12 mouse cellular contexts compared by ENCODE assay signal in the genomic region with DNA sequence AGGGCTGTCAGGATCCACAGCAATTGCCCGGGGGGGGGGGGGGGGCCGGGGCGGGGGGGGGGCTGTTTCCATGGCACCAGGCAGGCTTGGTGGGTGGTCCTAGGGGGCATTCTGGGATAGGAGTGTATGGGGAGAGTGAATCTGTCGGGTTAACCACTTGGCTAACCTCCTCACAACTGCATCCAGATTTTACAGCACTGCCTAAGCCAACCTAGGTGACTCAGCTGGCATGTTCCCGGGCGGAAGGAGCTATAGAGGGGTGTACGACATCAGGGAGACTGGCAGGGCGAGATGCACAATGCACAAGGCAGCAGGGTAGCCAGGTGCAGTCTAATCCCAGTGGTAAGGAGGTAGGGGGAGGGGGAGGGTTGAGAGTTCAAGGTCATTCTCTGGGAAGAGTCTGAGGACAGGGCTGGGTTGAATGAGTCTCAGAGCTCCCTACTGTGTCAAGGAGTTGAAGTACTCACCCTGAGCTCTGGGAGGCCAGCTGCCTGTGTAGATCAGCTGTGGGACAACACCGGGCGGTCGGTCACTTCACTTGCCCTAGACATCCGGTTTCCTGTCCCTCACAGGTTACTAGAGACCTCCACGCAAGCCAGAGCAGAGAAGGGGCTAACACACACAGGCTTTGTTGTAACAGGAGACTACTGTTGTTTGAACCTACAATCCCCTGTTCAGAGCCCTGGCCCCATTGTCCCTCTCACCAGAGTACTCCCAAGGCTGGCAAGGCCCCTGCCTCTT. TPM values are rescaled to one million over a fixed set of nuclear protein-coding genes. Genes with fewer than 3 reads are reported as not detected.
DNase-seq lines count a peak whose midpoint lies in the region; ATAC-seq and TF ChIP-seq lines count a peak whose summit lies in the region.
"Had no signal": no experiment of that assay in that cellular context is flagged by ENCODE, and none has a peak within 500 bp of the region (broad histone marks: within the 10 kb centered on the region; RNA-seq: fewer than 3 reads in every experiment).

No protein-coding gene starts in this region.

- H3K4me1 ChIP-seq in kidney, embryonic 16.5 days (ENCODE audit: insufficient read depth, low read length), result peaks cover 50% of the 10 kb centered on the region
- H3K4me1 ChIP-seq in E14TG2a.4 (replicated peaks; ENCODE audit: low read depth, low read length), result peaks cover 88% of the 10 kb centered on the region
- H3K4me1 ChIP-seq in embryonic facial prominence, embryonic 12.5 days, result peaks cover 43% of the 10 kb centered on the region

- no peak overlapping the region for H3K4me2 ChIP-seq in kidney, embryonic 16.5 days (replicated peaks; ENCODE audit: low read depth, low read length)
- H3K4me2 ChIP-seq in embryonic facial prominence, embryonic 12.5 days (replicated peaks), result no peak overlapping the region

- TF ChIP-seq CTCF in E14TG2a.4 (conservative IDR thresholded peaks at IDR 0.05; ENCODE audit: low read length), result no peak

- no peaks in the 10 kb centered on the region for H3K27me3 ChIP-seq in kidney, embryonic 16.5 days (ENCODE audit: insufficient read depth, low read length)
- no peaks in the 10 kb centered on the region for H3K27me3 ChIP-seq in E14TG2a.4 (ENCODE audit: insufficient read depth, low read length)
- H3K27me3 ChIP-seq in embryonic facial prominence, embryonic 12.5 days, result no peaks in the 10 kb centered on the region

- peak overlapping the region; percentile 95 for H3K27ac ChIP-seq in kidney, embryonic 16.5 days (ENCODE audit: low read length)
- peak overlapping the region; percentile 77; the same call in 1 of the 2 replicates for H3K27ac ChIP-seq in embryonic facial prominence, embryonic 12.5 days
- H3K27ac ChIP-seq: left cerebral cortex, adult 2 months had no signal

- H3K9ac ChIP-seq in kidney, embryonic 16.5 days (replicated peaks; ENCODE audit: low read length), result peak overlapping the region; percentile 50
- no peak overlapping the region for H3K9ac ChIP-seq in embryonic facial prominence, embryonic 12.5 days

- H3K9me3 ChIP-seq in kidney, embryonic 16.5 days (ENCODE audit: low read length), result no peaks in the 10 kb centered on the region
- no peaks in the 10 kb centered on the region for H3K9me3 ChIP-seq in E14TG2a.4 (ENCODE audit: low read length)
- no peaks in the 10 kb centered on the region for H3K9me3 ChIP-seq in embryonic facial prominence, embryonic 12.5 days
- H3K9me3 ChIP-seq: midbrain, embryonic 12.5 days had no signal

- ATAC-seq in kidney, embryonic 16.5 days (ENCODE audit: low FRiP score, low TSS enrichment), result peak; percentile 4; the same call in 1 of the 2 replicates
- no peak for ATAC-seq in embryonic facial prominence, embryonic 12.5 days (ENCODE audit: insufficient number of reproducible peaks, insufficient read depth, low FRiP score, low TSS enrichment)
- ATAC-seq: activated CD4-positive, CD25-positive, alpha-beta regulatory T cell, adult 4 months had no signal

- no peak for DNase-seq in kidney, adult 18-20 months
- peak; percentile 42 for DNase-seq in 416B (ENCODE audit: low read depth)
- DNase-seq in thymus, postnatal 10 days (ENCODE audit: low spot score in 2 of 2), result no peak
- DNase-seq in heart, postnatal 10 days, result no peak
- DNase-seq in heart, postnatal 14 days, result no peak
- DNase-seq: thymus, postnatal 36 days had no signal

- no peak overlapping the region for H3K4me3 ChIP-seq in kidney, embryonic 16.5 days (ENCODE audit: low read length)
- H3K4me3 ChIP-seq in E14TG2a.4 (replicated peaks; ENCODE audit: low read length), result peak overlapping the region; percentile 69
- H3K4me3 ChIP-seq in embryonic facial prominence, embryonic 12.5 days, result no peak overlapping the region
- H3K4me3 ChIP-seq: left cerebral cortex, adult 2 months; midbrain, embryonic 12.5 days had no signal

- WGBS in kidney, embryonic 16.5 days, result 45% methylated on average over 10 of the region's 13 CpGs
- whole genome bisulfite sequencing in embryonic facial prominence, embryonic 12.5 days, result 31% methylated on average over 13 of the region's 13 CpGs

- intact Hi-C loops in heart, postnatal 10 days (cut with DNase I), result no loop called here
- intact Hi-C loops in heart, postnatal 14 days (cut with DNase I), result no loop called here

- H3K36me3 ChIP-seq in kidney, embryonic 16.5 days (ENCODE audit: insufficient read depth, low read length), result no peaks in the 10 kb centered on the region
- H3K36me3 ChIP-seq in E14TG2a.4 (ENCODE audit: insufficient read depth, low read length), result no peaks in the 10 kb centered on the region
- no peaks in the 10 kb centered on the region for H3K36me3 ChIP-seq in embryonic facial prominence, embryonic 12.5 days
- H3K36me3 ChIP-seq: midbrain, embryonic 12.5 days had no signal

RNA-seq across cellular contexts. Expression of gene Bak1, which starts 12.4 kb away (rescaled TPM):
- polyA plus RNA-seq in kidney, embryonic 16.5 days (2015; fragmentation: Nextera tagmentation; extraction: Ambion mirVana), result 7.4 and 9.5 TPM in 2 replicates
- 4.5 and 4.9 TPM in 2 replicates for polyA plus RNA-seq in embryonic facial prominence, embryonic 12.5 days (2016; fragmentation: Nextera tagmentation; extraction: Ambion mirVana)
- total RNA-seq in heart, postnatal 10 days (2021), result 10 to 100 TPM; 40.4 to 43.2 TPM
- total RNA-seq in heart, postnatal 14 days (2021), result 10 to 100 TPM; 30.6 to 36.0 TPM

RNA-seq across cellular contexts. Expression of gene Itpr3, which starts 15.9 kb away (rescaled TPM):
- 9.3 and 9.6 TPM in 2 replicates for polyA plus RNA-seq in kidney, embryonic 16.5 days (2015; fragmentation: Nextera tagmentation; extraction: Ambion mirVana)
- polyA plus RNA-seq in embryonic facial prominence, embryonic 12.5 days (2016; fragmentation: Nextera tagmentation; extraction: Ambion mirVana), result 3.2 and 3.4 TPM in 2 replicates
- total RNA-seq in heart, postnatal 10 days (2021), result 1 to 10 TPM; 8.0 to 9.0 TPM
- total RNA-seq in heart, postnatal 14 days (2021), result 1 to 10 TPM; 7.2 to 7.7 TPM
